Mouse (Mus musculus): ENCODE measurements around the gene Gpx1. TPM values are rescaled to one million over a fixed set of nuclear protein-coding genes. Genes with fewer than 3 reads are reported as not detected.
A peak's percentile ranks its signal among the peaks of the same experiment; 100 is the strongest.

The Gpx1 gene
- 172 and 194 TPM in 2 replicates for polyA plus RNA-seq (2011; ENCODE audit: insufficient read depth, insufficient read length, low read depth, missing spikeins)

DNA sequence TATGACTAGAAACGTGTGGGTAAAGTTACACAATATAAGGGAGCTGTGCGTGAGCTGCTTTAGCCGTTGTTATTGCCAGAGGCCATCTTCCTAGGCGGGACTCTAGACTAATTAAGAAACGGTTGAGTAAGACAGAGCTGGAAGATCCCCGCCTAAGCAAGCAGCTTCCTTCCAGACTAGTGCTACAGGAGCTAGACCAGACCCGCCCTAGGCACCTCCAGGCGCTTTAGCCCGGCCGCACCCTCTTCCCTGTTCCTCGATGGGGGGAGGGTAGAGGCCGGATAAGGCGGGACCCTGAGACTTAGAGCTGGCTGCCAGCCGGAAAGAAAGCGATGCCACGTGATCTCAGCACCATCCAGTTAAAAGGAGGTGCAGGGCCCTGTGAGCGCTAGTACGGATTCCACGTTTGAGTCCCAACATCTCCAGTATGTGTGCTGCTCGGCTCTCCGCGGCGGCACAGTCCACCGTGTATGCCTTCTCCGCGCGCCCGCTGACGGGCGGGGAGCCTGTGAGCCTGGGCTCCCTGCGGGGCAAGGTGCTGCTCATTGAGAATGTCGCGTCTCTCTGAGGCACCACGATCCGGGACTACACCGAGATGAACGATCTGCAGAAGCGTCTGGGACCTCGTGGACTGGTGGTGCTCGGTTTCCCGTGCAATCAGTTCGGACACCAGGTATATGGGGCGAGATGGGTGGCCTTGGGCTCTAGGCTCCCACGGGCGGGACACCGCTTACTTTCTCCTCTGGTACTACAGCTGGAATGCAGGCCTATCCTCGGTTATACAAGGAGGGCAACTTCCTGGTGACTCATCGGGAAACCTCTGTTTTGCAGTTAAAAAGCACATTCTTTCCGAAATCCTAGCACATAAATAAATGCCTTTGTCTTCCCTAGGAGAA lies at the start of gene Gpx1:
Gene Gpx1 (plus strand): TSS at position 18 of the 896 bp plus-strand sequence.
- H3K36me3 ChIP-seq (ENCODE audit: control insufficient read depth, insufficient read depth, low read length, poor library complexity, severe bottlenecking) = peaks cover 16% of the 10 kb centered on the region
- peak within 1 kb of the TSS; percentile 75 for H3K9ac ChIP-seq (ENCODE audit: low read depth, poor library complexity, severe bottlenecking)
- no peaks in the 10 kb centered on the region for H3K9me3 ChIP-seq (replicated peaks; ENCODE audit: control insufficient read depth, insufficient read depth, low read length, poor library complexity, severe bottlenecking)
- H3K27ac ChIP-seq (ENCODE audit: insufficient read depth, low read length) = peak within 1 kb of the TSS; percentile 100
- H3K27me3 ChIP-seq (ENCODE audit: control insufficient read depth, insufficient read depth, low read length, poor library complexity, severe bottlenecking) = no peaks in the 10 kb centered on the region
- H3K4me1 ChIP-seq (ENCODE audit: control insufficient read depth, insufficient read depth, low read length) = peaks cover 3% of the 10 kb centered on the region
- TF ChIP-seq EP300 (IDR thresholded peaks at IDR 0.05; ENCODE audit: insufficient read depth, low read depth, low read length) = peak; percentile 91
- TF ChIP-seq CTCF (IDR thresholded peaks at IDR 0.05; ENCODE audit: low read depth, low read length) = no peak
- TF ChIP-seq POLR2A (IDR thresholded peaks at IDR 0.05; ENCODE audit: insufficient read depth, low read length) = peak; percentile 98
- peak within 1 kb of the TSS; percentile 92 for H3K4me3 ChIP-seq (ENCODE audit: low read depth, low read length)

DNA sequence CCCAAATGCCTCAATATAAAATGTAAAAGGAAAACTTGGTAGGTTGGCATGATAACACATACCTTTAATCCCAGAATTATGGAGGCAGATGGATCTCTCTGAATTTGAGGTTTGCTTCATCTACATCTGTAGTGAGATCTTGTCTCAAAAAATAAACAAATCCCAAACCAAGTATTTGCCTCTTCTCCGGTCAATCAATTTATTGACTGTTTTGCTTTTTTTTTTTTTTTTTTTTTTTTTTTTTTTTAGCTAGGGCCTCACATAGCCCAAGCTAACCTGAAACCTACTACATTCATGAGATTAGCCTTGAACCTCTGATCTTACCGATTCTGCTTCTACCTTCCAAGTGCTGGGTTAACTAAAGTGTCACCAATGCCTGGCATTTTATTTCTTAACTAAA lies 49.4 kb upstream of the Gpx1 start:
- no peaks in the 10 kb centered on the region for H3K27me3 ChIP-seq (ENCODE audit: control insufficient read depth, insufficient read depth, low read length, poor library complexity, severe bottlenecking)
- no peaks in the 10 kb centered on the region for H3K4me1 ChIP-seq (ENCODE audit: control insufficient read depth, insufficient read depth, low read length)
- no peak overlapping the region for H3K4me3 ChIP-seq (ENCODE audit: low read depth, low read length)
- H3K9ac ChIP-seq (ENCODE audit: low read depth, poor library complexity, severe bottlenecking) = peak overlapping the region; percentile 64; the same call in 1 of the 2 replicates
- no peaks in the 10 kb centered on the region for H3K36me3 ChIP-seq (ENCODE audit: control insufficient read depth, insufficient read depth, low read length, poor library complexity, severe bottlenecking)
- TF ChIP-seq CTCF (IDR thresholded peaks at IDR 0.05; ENCODE audit: low read depth, low read length) (no peak), POLR2A (IDR thresholded peaks at IDR 0.05; ENCODE audit: insufficient read depth, low read length) (no peak), EP300 (IDR thresholded peaks at IDR 0.05; ENCODE audit: insufficient read depth, low read depth, low read length) (no peak)
- H3K9me3 ChIP-seq (replicated peaks; ENCODE audit: control insufficient read depth, insufficient read depth, low read length, poor library complexity, severe bottlenecking) = no peaks in the 10 kb centered on the region
- no peak overlapping the region for H3K27ac ChIP-seq (ENCODE audit: insufficient read depth, low read length)

DNA sequence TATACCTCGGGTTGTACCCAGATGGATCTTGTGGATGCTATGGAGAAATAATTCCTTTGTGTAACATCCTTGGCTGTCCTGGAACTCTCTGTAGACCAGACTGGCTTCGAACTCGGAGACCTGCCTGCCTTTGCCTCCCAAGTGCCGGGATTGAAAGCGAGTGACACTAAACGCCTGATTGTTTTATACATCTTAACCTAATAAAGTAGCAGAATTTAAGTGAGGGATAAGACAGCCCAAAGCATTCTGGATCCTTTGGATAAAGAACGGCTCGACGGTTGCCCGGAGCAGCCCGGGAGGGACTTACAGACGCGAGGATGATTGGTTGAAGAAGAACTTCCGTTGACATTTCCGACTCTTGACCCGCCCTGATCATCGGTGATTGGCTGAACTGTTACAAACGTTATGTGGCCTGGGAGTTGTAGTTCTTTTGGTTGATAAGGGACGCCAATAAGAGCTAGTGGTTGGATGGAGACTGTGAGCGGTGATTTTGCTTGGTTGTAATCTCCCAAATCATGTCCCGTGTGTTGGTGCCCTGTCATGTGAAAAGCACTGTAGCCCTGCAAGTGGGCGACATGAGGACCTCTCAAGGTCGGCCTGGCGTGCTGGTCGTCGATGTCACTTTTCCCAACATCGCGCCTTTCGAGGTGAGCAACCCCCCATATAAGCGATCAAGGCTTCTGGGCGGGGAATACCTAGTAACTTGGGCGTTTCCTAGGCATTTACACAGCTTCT lies 48.5 kb upstream of the Gpx1 start, which contains the start of gene Nicn1:
Gene Nicn1 (plus strand): TSS at position 414 of the 735 bp plus-strand sequence.
- Histone ChIP-seq H3K9ac (ENCODE audit: low read depth, poor library complexity, severe bottlenecking) (peak within 1 kb of the TSS; percentile 64), H3K27me3 (ENCODE audit: control insufficient read depth, insufficient read depth, low read length, poor library complexity, severe bottlenecking) (no peaks in the 10 kb centered on the region), H3K4me1 (ENCODE audit: control insufficient read depth, insufficient read depth, low read length) (no peaks in the 10 kb centered on the region), H3K27ac (ENCODE audit: insufficient read depth, low read length) (0 out of 2 replicates have a peak within 1 kb of the TSS, but pooled peaks have one; percentile 21), H3K4me3 (ENCODE audit: low read depth, low read length) (peak within 1 kb of the TSS; percentile 95), H3K9me3 (replicated peaks; ENCODE audit: control insufficient read depth, insufficient read depth, low read length, poor library complexity, severe bottlenecking) (no peaks in the 10 kb centered on the region), H3K36me3 (ENCODE audit: control insufficient read depth, insufficient read depth, low read length, poor library complexity, severe bottlenecking) (no peaks in the 10 kb centered on the region)
- no peak for TF ChIP-seq EP300 (IDR thresholded peaks at IDR 0.05; ENCODE audit: insufficient read depth, low read depth, low read length)
- TF ChIP-seq POLR2A (IDR thresholded peaks at IDR 0.05; ENCODE audit: insufficient read depth, low read length) = no peak
- TF ChIP-seq CTCF (IDR thresholded peaks at IDR 0.05; ENCODE audit: low read depth, low read length) = no peak

DNA sequence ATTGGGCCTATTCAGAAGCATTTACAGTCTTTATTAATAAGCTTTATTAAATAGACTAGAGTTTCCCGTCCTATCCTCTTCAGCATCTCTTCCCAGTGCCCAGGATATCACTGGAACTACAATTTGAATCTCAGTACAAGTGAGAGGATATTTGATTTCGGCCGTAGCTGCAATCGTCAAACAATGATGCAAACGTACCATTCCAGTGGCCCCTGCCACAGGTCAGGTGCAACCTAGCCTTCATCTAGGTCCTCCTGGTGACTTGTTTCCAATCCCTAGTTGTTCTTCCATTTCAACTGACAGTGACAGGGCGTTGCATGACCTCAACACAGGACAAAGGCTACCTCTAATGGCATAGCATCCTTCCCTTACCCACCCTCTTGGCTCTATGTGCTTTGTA lies 47.9 kb upstream of the Gpx1 start:
- H3K9me3 ChIP-seq (replicated peaks; ENCODE audit: control insufficient read depth, insufficient read depth, low read length, poor library complexity, severe bottlenecking) = no peaks in the 10 kb centered on the region
- H3K36me3 ChIP-seq (ENCODE audit: control insufficient read depth, insufficient read depth, low read length, poor library complexity, severe bottlenecking) = no peaks in the 10 kb centered on the region
- H3K27ac ChIP-seq (ENCODE audit: insufficient read depth, low read length) = no peak overlapping the region
- no peaks in the 10 kb centered on the region for H3K27me3 ChIP-seq (ENCODE audit: control insufficient read depth, insufficient read depth, low read length, poor library complexity, severe bottlenecking)
- no peak overlapping the region for H3K9ac ChIP-seq (ENCODE audit: low read depth, poor library complexity, severe bottlenecking)
- TF ChIP-seq EP300 (IDR thresholded peaks at IDR 0.05; ENCODE audit: insufficient read depth, low read depth, low read length) = no peak
- TF ChIP-seq CTCF (IDR thresholded peaks at IDR 0.05; ENCODE audit: low read depth, low read length) = no peak
- TF ChIP-seq POLR2A (IDR thresholded peaks at IDR 0.05; ENCODE audit: insufficient read depth, low read length) = no peak
- H3K4me1 ChIP-seq (ENCODE audit: control insufficient read depth, insufficient read depth, low read length) = peaks cover 2% of the 10 kb centered on the region
- peak overlapping the region; percentile 29 for H3K4me3 ChIP-seq (ENCODE audit: low read depth, low read length)

DNA sequence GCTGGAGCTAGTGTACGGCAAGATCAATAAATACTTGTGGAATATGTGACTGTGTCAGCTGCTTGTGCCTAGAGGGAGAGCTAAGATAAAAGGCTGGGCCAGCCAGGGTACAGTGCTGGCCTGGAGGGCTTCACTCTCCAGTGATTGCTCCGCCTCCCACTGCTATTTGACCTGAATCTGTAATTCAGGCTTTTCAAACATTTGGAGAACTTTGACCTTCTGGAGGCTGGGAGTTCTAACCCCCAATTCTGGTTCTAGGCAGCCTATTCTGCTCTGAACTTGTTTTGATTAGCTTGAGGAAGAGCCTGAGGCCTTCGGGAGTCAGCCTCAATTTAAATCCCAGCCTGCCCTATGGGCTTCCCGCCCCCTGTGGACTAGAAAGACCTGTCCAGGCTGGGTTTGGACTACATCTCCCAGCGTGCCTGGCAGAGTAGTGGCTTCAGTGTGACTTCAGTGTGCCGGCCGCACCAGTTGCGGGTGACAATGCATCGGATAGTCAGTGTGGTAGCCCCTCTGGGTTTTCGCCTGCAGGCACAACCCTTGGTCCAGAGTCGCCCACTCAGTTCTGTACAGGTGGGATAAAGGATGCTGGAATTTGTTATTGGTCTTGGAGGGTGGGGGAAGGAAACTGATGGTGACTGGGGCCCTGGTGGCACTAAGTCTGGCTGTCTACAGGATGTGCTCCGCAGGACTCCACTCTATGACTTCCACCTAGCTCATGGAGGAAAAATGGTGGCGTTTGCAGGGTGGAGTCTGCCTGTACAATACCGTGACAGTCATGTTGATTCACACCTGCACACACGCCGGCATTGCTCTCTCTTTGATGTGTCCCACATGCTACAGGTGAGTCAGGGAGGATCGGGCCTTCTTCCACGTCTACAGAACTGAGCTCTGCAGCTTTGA lies 42.0 kb upstream of the Gpx1 start, which contains the start of gene Amt:
Gene Amt (plus strand): TSS at position 401 of the 903 bp plus-strand sequence.
- Histone ChIP-seq H3K9ac (ENCODE audit: low read depth, poor library complexity, severe bottlenecking) (peak within 1 kb of the TSS; percentile 4), H3K9me3 (replicated peaks; ENCODE audit: control insufficient read depth, insufficient read depth, low read length, poor library complexity, severe bottlenecking) (no peaks in the 10 kb centered on the region), H3K4me1 (ENCODE audit: control insufficient read depth, insufficient read depth, low read length) (peaks cover 2% of the 10 kb centered on the region), H3K36me3 (ENCODE audit: control insufficient read depth, insufficient read depth, low read length, poor library complexity, severe bottlenecking) (peaks cover 17% of the 10 kb centered on the region), H3K4me3 (ENCODE audit: low read depth, low read length) (peak within 1 kb of the TSS; percentile 70), H3K27ac (ENCODE audit: insufficient read depth, low read length) (peak within 1 kb of the TSS; percentile 89), H3K27me3 (ENCODE audit: control insufficient read depth, insufficient read depth, low read length, poor library complexity, severe bottlenecking) (no peaks in the 10 kb centered on the region)
- no peak for TF ChIP-seq CTCF (IDR thresholded peaks at IDR 0.05; ENCODE audit: low read depth, low read length)
- TF ChIP-seq POLR2A (IDR thresholded peaks at IDR 0.05; ENCODE audit: insufficient read depth, low read length) = peak; percentile 27
- 0 out of 2 replicates have a peak, but pooled peaks have one; percentile 65 for TF ChIP-seq EP300 (IDR thresholded peaks at IDR 0.05; ENCODE audit: insufficient read depth, low read depth, low read length)
